Mouse (Mus musculus) retina, adult 2 months (tissue): ENCODE results near the gene Gpx2.
A peak's percentile ranks its signal among the peaks of the same experiment; 100 is the strongest.

Source experiments
- DNase-seq: peaks from one replicate; pipeline ENCODE4 v3.0.0-alpha.2; 2012; ENCODE audit warnings: low read depth, low spot score

Gene Gpx2

DNA sequence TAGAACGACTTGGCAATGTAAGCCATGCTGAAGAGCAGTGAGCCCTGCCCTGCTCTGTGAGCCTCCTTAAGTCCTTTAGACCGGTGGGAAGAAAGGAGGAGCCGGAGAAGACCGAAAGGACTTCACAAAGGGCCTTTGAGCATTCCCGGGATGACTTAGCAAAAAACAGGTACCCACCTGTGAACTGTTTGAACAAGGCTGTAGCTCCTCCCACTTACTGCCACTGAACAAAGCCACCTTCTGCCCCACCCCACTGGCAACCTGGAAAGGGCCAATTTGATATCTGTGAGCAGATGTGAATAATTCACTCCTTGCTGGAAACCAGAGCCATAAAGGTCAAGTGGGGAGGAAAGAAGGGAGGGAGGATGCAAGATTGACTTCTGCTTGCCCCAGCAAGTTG is at the start of gene Gpx2:
Gene Gpx2 (minus strand): TSS at position 205 of the 400 bp plus-strand sequence.
- no peak for DNase-seq

DNA sequence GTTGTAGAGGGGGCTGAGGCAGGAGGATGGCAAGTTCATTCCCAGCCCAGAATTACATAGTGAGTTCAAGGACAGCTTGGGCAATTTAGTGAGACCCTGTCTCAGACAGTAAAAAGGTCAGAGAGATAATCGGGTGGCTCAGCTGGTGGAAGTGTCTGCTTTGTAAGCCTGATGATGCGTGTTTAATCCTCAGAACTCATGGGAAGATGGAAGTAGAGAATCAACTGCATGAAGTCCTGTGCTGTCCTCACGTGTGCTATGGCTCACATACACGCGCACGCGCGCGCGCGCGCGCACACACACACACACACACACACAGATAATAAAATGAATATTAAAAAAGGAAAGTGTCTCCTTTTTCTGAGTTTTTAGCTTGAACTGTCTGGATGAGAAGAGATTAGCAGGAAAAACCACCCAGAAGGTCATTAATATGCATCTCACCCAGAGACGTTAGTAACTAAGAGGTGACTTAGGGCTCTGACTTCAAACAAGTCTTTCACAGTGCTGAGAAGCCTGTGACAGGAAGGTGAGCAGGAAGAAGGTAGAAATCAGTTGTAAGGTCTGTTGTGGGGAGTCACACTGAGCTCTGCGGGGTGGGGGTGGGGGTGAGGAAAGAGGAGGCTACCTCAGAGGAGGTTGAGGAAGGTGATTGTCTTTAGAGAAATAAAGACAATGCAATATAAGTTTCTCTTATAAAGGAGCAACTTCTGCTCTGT is 49.1 kb upstream of the Gpx2 start:
- peak; percentile 53 for DNase-seq

GRCm38 (mm10) chr12:76840081-76840480 is 44.7 kb upstream of the Gpx2 start:
- DNase-seq, result no peak

DNA sequence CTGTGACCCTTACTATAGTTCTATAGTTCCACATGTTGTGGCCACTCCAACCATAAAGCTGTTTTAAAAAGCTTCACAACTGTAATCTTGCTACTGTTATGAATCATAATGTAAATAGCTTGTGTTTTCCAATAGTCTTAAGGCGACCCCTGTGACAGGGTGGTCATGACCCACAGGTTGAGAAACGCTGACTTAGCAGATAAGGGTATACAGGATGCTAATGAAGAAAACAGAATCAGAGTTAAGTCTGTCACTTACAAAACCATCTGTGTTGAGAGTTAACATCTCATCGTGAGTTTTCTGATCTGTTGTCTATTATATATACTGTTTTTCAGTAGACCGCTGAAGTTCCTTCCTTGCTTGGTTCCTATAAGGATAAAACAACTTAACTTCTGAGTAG is 43.9 kb upstream of the Gpx2 start:
- DNase-seq, result no peak

DNA sequence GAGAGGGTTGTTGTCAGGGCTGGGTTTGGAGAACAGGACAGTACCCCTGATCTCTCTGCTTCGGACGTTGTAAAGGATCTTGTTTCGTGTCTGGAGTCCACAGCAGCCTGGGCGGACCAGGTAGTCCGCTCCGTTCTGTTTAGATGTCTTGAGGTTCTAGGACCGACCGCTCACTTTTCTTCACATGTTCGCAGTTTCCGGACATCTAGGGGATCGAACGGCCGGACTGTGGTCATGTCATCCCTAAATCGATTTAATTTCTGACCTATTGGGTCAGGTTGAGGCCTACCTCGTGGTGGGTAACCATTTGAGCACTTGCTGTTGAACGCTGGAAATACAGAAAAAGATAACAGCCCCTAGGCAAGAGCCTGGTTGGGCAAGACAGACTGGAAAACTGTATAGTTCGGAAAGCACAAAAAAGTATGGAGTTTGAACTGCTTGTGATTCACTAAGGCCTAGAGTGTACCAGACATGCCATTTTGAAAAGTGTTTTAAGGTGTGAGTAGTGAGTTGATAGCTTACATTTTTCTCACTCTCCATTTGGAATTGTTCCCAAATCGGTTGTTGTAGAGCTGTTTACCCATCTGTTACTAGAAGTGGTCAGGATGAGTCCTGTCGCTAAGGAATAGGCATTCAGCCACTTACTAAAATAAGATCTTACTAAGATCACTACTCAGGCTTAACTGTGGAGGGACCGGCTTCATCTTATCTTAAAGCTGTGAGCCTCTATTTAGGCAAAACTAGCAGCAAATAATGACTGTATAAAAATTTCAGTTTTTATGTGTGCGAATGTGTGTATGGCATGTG is 42.7 kb upstream of the Gpx2 start:
- DNase-seq, result no peak

- DNase-seq, result peak; percentile 97
Measured at GRCm38 (mm10) chr12:76837101-76837843, 41.9 kb upstream of the Gpx2 start.

- DNase-seq, result peak; percentile 23
Measured at GRCm38 (mm10) chr12:76832704-76833103, 37.4 kb upstream of the Gpx2 start.

DNA sequence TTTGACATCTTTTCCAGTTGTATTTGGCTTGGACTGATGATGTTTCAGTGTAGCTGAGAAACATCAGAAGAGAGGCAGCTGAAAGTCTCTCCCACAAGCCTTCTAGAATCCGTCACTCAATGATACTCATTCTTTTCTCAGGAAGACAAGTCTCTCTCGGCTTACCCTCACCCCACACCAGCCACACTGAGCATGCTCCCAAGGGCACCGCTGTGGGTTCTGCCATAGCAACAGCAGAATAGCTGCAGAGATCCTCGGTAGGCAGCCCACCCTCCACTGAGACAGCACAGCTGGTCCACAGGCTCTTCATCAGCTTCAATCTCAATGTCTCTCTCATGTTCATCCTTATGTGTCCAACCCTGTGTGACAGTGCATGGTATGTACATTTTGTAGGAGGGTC is 29.9 kb upstream of the Gpx2 start:
- no peak for DNase-seq

GRCm38 (mm10) chr12:76822651-76823041 is 27.3 kb upstream of the Gpx2 start, which contains the start of gene Rab15:
Rab15 (minus strand) TSS chr12:76822908.
- DNase-seq, result no peak

DNA sequence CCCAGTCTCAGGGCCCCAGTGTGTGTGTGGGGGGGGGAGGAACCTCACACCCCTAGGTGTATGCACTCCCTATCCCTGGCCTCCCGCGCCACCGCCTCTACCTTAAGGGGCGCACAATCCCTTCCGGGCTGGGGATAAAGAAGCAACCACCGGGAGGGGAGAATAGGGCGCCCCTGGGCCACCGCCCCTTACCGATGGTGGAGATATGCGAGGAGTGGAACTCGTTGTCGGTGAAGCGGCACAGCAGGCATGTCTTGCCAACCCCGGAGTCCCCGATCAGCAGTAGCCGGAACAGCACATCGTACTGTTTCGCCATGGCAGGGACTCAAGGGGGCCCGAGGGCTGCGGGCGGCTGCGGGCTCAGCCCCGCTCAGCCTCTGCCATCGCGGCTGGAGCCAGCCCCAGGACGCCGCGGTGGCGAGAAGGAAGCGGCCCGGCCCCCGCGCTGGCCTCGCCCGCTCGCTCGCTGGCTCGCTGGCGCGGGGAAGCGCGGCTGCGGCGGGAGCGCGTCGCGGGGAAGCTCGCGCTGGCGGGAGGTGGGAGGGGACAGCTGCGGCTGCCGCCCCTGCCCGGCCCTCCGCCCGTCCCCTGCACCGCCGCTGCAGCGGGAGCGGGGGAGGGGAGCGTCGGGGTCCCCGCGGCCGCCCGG is 26.8 kb upstream of the Gpx2 start:
- no peak for DNase-seq

DNA sequence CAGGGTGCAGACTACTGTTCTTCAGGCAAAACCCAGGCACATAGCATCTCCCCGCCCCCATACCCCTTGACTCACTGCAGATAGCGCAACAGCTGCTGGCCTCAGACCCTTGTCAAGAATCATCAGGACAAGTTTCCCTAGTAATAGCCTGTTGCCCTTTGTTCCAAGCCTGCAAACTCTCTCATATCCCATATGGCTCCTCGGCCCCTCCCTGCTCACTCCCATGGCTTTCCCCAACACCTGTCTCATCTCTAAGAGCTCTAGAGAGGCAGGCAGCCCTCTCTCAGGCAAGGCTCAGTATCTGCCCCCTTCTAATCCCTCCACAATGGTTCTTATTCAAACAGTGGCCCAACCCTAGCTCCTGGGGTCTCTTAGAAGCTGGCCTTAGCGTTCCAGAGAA is 25.3 kb upstream of the Gpx2 start:
- DNase-seq, result no peak

GRCm38 (mm10) chr12:76819816-76820215 is 24.5 kb upstream of the Gpx2 start:
- no peak for DNase-seq

DNA sequence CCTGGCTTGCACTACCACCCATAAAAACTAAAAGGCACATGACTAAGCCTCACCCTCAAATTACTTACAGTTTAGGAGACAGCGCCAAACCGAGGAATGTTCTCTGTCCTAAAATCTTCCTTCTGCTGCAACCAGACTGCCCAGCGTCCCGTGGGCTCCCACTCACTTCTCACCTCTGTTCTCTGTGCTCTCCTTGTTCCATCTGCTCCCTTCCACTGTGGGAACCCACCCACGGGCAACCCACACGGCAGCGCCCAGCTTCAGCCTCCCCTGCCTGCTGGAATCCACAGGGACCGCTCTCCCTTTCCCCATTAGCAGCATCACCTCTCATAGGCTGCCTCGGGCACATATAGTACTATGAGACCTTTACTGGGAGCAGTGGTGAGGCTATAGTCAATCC is 23.6 kb upstream of the Gpx2 start:
- DNase-seq, result no peak

DNA sequence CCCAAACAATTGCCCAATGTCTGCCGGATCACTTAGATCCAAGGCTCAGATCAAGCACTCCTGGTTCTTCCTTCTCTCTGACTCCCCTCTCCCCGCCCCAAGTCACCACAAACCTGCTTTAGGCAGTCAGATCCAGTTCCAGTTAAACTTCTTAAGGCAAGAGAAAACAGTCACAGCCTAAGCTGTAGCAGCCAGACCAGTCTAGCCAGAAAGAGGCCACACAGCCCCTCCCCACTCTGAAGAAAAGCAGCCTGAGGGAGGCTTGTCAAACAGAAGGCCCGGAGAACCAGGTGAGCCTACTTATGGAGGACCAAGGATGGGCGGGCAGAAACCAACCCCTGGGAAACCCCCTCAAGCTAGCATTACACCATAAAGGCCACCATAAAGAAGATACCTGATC is 22.8 kb upstream of the Gpx2 start:
- no peak for DNase-seq

GRCm38 (mm10) chr12:76817176-76817575 is 21.8 kb upstream of the Gpx2 start:
- no peak for DNase-seq

- DNase-seq, result no peak
Measured at GRCm38 (mm10) chr12:76816720-76817119, 21.4 kb upstream of the Gpx2 start.

GRCm38 (mm10) chr12:76814120-76814519 is 18.8 kb upstream of the Gpx2 start:
- DNase-seq, result no peak

- no peak for DNase-seq
Measured at GRCm38 (mm10) chr12:76813543-76813942, 18.2 kb upstream of the Gpx2 start.

DNA sequence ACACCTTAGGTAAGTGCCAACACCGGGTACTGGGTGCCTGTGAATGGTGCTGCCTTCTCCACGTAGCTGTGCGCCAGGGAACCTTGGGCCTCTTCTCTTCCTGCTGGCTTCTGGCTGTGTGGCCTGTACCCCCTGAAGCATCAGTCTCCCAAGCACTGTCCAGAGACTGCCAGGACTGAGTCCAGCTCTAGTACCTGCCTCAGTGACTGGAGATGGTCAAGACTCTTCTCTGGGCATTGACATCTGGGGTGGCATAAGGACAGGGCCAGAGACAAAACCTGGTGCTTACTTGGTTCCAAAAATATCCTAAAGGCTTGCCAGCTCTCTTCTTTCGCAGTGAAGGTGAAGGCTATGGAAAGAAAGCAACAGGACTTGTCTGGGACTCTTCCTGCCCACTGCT is 15.7 kb upstream of the Gpx2 start:
- DNase-seq, result no peak

GRCm38 (mm10) chr12:76810491-76810890 is 15.1 kb upstream of the Gpx2 start:
- DNase-seq, result no peak

DNA sequence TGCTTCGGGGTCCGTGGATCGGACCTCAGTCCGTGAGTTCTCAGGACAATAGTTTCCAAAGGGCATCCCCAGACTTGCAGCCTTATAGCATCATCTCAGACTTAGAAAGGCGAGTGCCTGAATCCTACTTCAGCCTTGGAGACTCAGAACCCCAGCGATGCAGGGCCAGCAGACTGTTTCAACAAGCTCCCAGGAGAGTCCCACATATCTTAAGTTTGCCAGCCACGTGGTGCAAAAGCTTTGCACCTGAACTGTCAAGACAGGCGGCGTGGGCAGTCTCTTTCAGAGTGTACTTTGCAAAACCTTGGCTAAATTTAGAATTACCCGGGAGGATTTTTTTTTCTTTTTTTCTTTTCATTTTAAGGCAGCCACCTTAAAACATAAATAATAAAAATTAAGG is 12.4 kb upstream of the Gpx2 start:
- no peak for DNase-seq
